Mouse (Mus musculus) forebrain, embryonic 12.5 days (tissue): ENCODE data around the gene Shank2. TPM values are rescaled to one million over a fixed set of nuclear protein-coding genes. Genes with fewer than 3 reads are reported as not detected.
A peak's percentile ranks its signal among the peaks of the same experiment; 100 is the strongest.

Source experiments
- ATAC-seq: fragments of 200-750 bp; cut with Nextera tagmentation; 2 replicates; pipeline ENCODE4 v1.8.0; 2017; ENCODE audit warnings: moderate TSS enrichment; ENCODE audit not compliant: low FRiP score
- H3K27ac ChIP-seq: fragments of 300-500 bp; sonication (generic); 2 replicates; pipeline ENCODE4 v1.5.1; 2016; ENCODE audit warnings: mild to moderate bottlenecking
- H3K27me3 ChIP-seq: fragments of 300-500 bp; sonication (generic); 2 replicates; pipeline ENCODE4 v1.6.1; 2016; ENCODE audit warnings: mild to moderate bottlenecking
- H3K36me3 ChIP-seq: fragments of 300-500 bp; sonication (generic); replicated peaks from 2 replicates; pipeline ENCODE4 v1.6.1; 2016; ENCODE audit warnings: mild to moderate bottlenecking
- H3K4me1 ChIP-seq: fragments of 300-500 bp; sonication (generic); 2 replicates; pipeline ENCODE4 v1.6.1; 2016
- H3K4me2 ChIP-seq: fragments of 300-500 bp; sonication (generic); 2 replicates; pipeline ENCODE4 v1.6.1; 2016; ENCODE audit warnings: mild to moderate bottlenecking, moderate library complexity
- H3K4me3 ChIP-seq: fragments of 300-500 bp; sonication (generic); replicated peaks from 2 replicates; pipeline ENCODE4 v1.5.1; 2016; ENCODE audit warnings: mild to moderate bottlenecking
- H3K9ac ChIP-seq: fragments of 300-500 bp; sonication (generic); 2 replicates; pipeline ENCODE4 v1.6.1; 2016; ENCODE audit warnings: mild to moderate bottlenecking
- H3K9me3 ChIP-seq: fragments of 300-500 bp; sonication (generic); 2 replicates; pipeline ENCODE4 v1.6.1; 2016
- WGBS: fragments of 180-500 bp; shearing (Covaris S2); methylation state at CpG from one replicate; pipeline ENCODE4 v1.1.7; 2016; 5-methylcytosine and 5-hydroxymethylcytosine counted together
- polyA plus RNA-seq: library from polyadenylated mRNA; unstranded; fragments of >200 nt; fragmentation: Nextera tagmentation; extraction: Ambion mirVana; gene quantifications from 2 replicates; pipeline ENCODE4 v1.2.1, GENCODE M21; 2016

Gene Shank2
- polyA plus RNA-seq, 1 experiment from 2014 or later = 3.0 TPM

GRCm38 (mm10) chr7:144081448-144081847 is 79.7 kb downstream of the Shank2 start:
- no peak for ATAC-seq
- Histone ChIP-seq H3K9ac (no peak overlapping the region), H3K27me3 (no peaks in the 10 kb centered on the region), H3K27ac (no peak overlapping the region), H3K4me2 (no peak overlapping the region), H3K4me3 (no peak overlapping the region), H3K4me1 (no peaks in the 10 kb centered on the region), H3K36me3 (no peaks in the 10 kb centered on the region), H3K9me3 (no peaks in the 10 kb centered on the region)
- 92% methylated on average over 1 of the region's 1 CpGs for WGBS

GRCm38 (mm10) chr7:144081963-144082362 is 80.2 kb downstream of the Shank2 start:
- no peaks in the 10 kb centered on the region for H3K4me1 ChIP-seq
- no peak overlapping the region for H3K9ac ChIP-seq
- H3K4me2 ChIP-seq = no peak overlapping the region
- no peak overlapping the region for H3K27ac ChIP-seq
- no peaks in the 10 kb centered on the region for H3K27me3 ChIP-seq
- H3K9me3 ChIP-seq = no peaks in the 10 kb centered on the region
- 90% methylated on average over 2 of the region's 2 CpGs for WGBS
- no peak overlapping the region for H3K4me3 ChIP-seq
- no peaks in the 10 kb centered on the region for H3K36me3 ChIP-seq
- ATAC-seq = no peak

- Histone ChIP-seq H3K4me1 (no peaks in the 10 kb centered on the region), H3K4me3 (no peak overlapping the region), H3K27me3 (no peaks in the 10 kb centered on the region), H3K9ac (no peak overlapping the region), H3K36me3 (no peaks in the 10 kb centered on the region), H3K9me3 (no peaks in the 10 kb centered on the region), H3K4me2 (no peak overlapping the region), H3K27ac (no peak overlapping the region)
- ATAC-seq = no peak
- 58% methylated on average over 2 of the region's 2 CpGs for WGBS
Measured at GRCm38 (mm10) chr7:144087277-144087676, 85.5 kb downstream of the Shank2 start.

- H3K36me3 ChIP-seq = no peaks in the 10 kb centered on the region
- no peak overlapping the region for H3K4me2 ChIP-seq
- H3K4me3 ChIP-seq = no peak overlapping the region
- no peaks in the 10 kb centered on the region for H3K4me1 ChIP-seq
- H3K27ac ChIP-seq = no peak overlapping the region
- H3K9me3 ChIP-seq = no peaks in the 10 kb centered on the region
- no peak for ATAC-seq
- H3K27me3 ChIP-seq = 0 out of 2 replicates have a peak, but pooled peaks cover 3% of the 10 kb centered on the region
- H3K9ac ChIP-seq = no peak overlapping the region
- WGBS = 88% methylated on average over 12 of the region's 12 CpGs
Measured at GRCm38 (mm10) chr7:144094132-144094531, 92.4 kb downstream of the Shank2 start.

- Histone ChIP-seq H3K27me3 (0 out of 2 replicates have a peak, but pooled peaks cover 3% of the 10 kb centered on the region), H3K36me3 (no peaks in the 10 kb centered on the region), H3K27ac (no peak overlapping the region), H3K9me3 (no peaks in the 10 kb centered on the region), H3K4me1 (no peaks in the 10 kb centered on the region), H3K4me2 (no peak overlapping the region), H3K9ac (no peak overlapping the region), H3K4me3 (no peak overlapping the region)
- 13% methylated on average over 2 of the region's 2 CpGs for WGBS
- ATAC-seq = no peak
Measured at GRCm38 (mm10) chr7:144097314-144097713, 95.6 kb downstream of the Shank2 start.

GRCm38 (mm10) chr7:144102222-144102980 is 100.7 kb downstream of the Shank2 start:
- no peaks in the 10 kb centered on the region for H3K36me3 ChIP-seq
- peaks cover 20% of the 10 kb centered on the region for H3K4me1 ChIP-seq
- H3K27me3 ChIP-seq = no peaks in the 10 kb centered on the region
- no peaks in the 10 kb centered on the region for H3K9me3 ChIP-seq
- H3K9ac ChIP-seq = no peak overlapping the region
- no peak for ATAC-seq
- no peak overlapping the region for H3K27ac ChIP-seq
- H3K4me3 ChIP-seq = no peak overlapping the region
- 69% methylated on average over 4 of the region's 4 CpGs for WGBS
- H3K4me2 ChIP-seq = no peak overlapping the region

- no peaks in the 10 kb centered on the region for H3K9me3 ChIP-seq
- no peaks in the 10 kb centered on the region for H3K36me3 ChIP-seq
- 0 out of 2 replicates have a peak, but pooled peaks have one; percentile 33 for ATAC-seq
- WGBS = 46% methylated on average over 1 of the region's 1 CpGs
- no peak overlapping the region for H3K4me3 ChIP-seq
- H3K4me2 ChIP-seq = no peak overlapping the region
- no peaks in the 10 kb centered on the region for H3K27me3 ChIP-seq
- no peak overlapping the region for H3K9ac ChIP-seq
- H3K4me1 ChIP-seq = peaks cover 40% of the 10 kb centered on the region
- peak overlapping the region; percentile 42; the same call in 1 of the 2 replicates for H3K27ac ChIP-seq
Measured at GRCm38 (mm10) chr7:144105952-144106351, 104.2 kb downstream of the Shank2 start.

- Histone ChIP-seq H3K4me1 (peaks cover 45% of the 10 kb centered on the region), H3K9ac (no peak overlapping the region), H3K27me3 (no peaks in the 10 kb centered on the region), H3K36me3 (no peaks in the 10 kb centered on the region), H3K9me3 (no peaks in the 10 kb centered on the region), H3K4me3 (no peak overlapping the region), H3K27ac (peak overlapping the region; percentile 42; the same call in 1 of the 2 replicates), H3K4me2 (no peak overlapping the region)
- peak; percentile 70 for ATAC-seq
- WGBS = 19% methylated on average over 9 of the region's 9 CpGs
Measured at GRCm38 (mm10) chr7:144106352-144107011, 104.8 kb downstream of the Shank2 start.

- WGBS = 85% methylated on average over 5 of the region's 5 CpGs
- no peak overlapping the region for H3K27ac ChIP-seq
Measured at GRCm38 (mm10) chr7:144108141-144108540, 106.4 kb downstream of the Shank2 start.

GRCm38 (mm10) chr7:144111026-144111604 is 109.4 kb downstream of the Shank2 start:
- Histone ChIP-seq H3K9me3 (no peaks in the 10 kb centered on the region), H3K4me3 (no peak overlapping the region), H3K9ac (no peak overlapping the region), H3K27me3 (peaks cover 4% of the 10 kb centered on the region; the same call in 1 of the 2 replicates), H3K4me2 (no peak overlapping the region), H3K27ac (0 out of 2 replicates have a peak overlapping the region, but pooled peaks have one; percentile 0), H3K4me1 (peaks cover 44% of the 10 kb centered on the region), H3K36me3 (no peaks in the 10 kb centered on the region)
- no peak for ATAC-seq
- WGBS = 32% methylated on average over 4 of the region's 4 CpGs

More at GRCm38 (mm10) chr7:144108141-144108540, 106.4 kb downstream of the Shank2 start:
- no peak overlapping the region for H3K9ac ChIP-seq
- H3K36me3 ChIP-seq = no peaks in the 10 kb centered on the region
- no peaks in the 10 kb centered on the region for H3K9me3 ChIP-seq
- H3K27me3 ChIP-seq = peaks cover 3% of the 10 kb centered on the region; the same call in 1 of the 2 replicates
- no peak overlapping the region for H3K4me3 ChIP-seq
- peaks cover 53% of the 10 kb centered on the region for H3K4me1 ChIP-seq
- no peak overlapping the region for H3K4me2 ChIP-seq
- no peak for ATAC-seq

GRCm38 (mm10) chr7:144111981-144112380 is 110.3 kb downstream of the Shank2 start:
- H3K27me3 ChIP-seq = peaks cover 4% of the 10 kb centered on the region; the same call in 1 of the 2 replicates
- no peak overlapping the region for H3K4me2 ChIP-seq
- no peaks in the 10 kb centered on the region for H3K9me3 ChIP-seq
- H3K4me1 ChIP-seq = peaks cover 35% of the 10 kb centered on the region
- H3K36me3 ChIP-seq = no peaks in the 10 kb centered on the region
- 75% methylated on average over 3 of the region's 3 CpGs for WGBS
- no peak overlapping the region for H3K27ac ChIP-seq
- no peak overlapping the region for H3K4me3 ChIP-seq
- H3K9ac ChIP-seq = no peak overlapping the region
- no peak for ATAC-seq

- H3K27me3 ChIP-seq = peaks cover 4% of the 10 kb centered on the region; the same call in 1 of the 2 replicates
- no peak overlapping the region for H3K9ac ChIP-seq
- H3K9me3 ChIP-seq = no peaks in the 10 kb centered on the region
- 85% methylated on average over 3 of the region's 3 CpGs for WGBS
- no peak overlapping the region for H3K4me2 ChIP-seq
- H3K4me3 ChIP-seq = no peak overlapping the region
- no peaks in the 10 kb centered on the region for H3K36me3 ChIP-seq
- peaks cover 23% of the 10 kb centered on the region; the same call in 1 of the 2 replicates for H3K4me1 ChIP-seq
- no peak overlapping the region for H3K27ac ChIP-seq
- ATAC-seq = no peak
Measured at GRCm38 (mm10) chr7:144114230-144114629, 112.5 kb downstream of the Shank2 start.
